Mouse (Mus musculus) B cell, adult 2 months (primary cell): ENCODE measurements around the gene Zbtb38.

ENCODE experiments used
- DNase-seq, 2 experiments: peaks; one replicate each; pipeline ENCODE4 v3.0.0; 2022

Gene Zbtb38

DNA sequence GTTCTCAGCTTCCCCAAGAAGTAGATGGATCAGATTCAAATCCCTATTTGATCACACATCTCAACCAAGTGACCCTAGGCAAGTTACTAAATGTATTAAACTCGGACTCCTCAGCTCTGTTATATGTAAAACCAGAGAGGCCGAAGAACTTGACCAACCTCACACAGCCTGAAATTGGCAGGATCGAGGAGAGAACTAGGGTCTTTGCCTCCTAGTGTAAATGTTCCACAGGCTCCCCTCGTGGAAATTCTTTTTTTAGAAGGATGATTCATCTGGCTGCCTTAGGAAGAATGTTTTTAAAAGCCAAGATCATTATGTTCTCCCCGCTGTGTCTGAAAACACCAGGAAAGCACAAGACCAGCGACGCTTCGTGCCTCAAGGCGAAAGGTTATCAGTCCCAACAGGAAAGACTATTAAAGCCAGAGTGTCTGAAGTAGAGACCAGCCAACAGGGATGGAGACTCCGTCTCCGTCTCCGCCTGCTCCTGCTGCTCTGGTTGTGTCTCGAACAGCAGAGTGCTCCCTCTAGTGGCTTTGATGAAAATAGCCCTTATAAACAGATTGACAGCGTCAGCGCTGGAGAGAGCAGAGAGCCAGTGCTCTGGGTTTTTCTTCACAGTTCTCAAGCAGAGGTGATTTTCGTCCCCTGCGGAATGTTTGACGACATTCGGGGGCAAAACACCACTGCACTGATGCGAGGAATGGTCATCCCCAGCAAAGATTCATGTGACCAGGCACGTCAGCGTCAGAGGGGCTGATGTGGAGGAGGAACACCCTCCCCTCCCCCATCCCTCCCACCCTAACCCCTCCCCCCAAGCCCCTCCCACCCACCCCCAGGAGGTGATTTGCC is 6.3 kb upstream of the Zbtb38 start:
- DNase-seq: peak; percentile 70 to 73

DNA sequence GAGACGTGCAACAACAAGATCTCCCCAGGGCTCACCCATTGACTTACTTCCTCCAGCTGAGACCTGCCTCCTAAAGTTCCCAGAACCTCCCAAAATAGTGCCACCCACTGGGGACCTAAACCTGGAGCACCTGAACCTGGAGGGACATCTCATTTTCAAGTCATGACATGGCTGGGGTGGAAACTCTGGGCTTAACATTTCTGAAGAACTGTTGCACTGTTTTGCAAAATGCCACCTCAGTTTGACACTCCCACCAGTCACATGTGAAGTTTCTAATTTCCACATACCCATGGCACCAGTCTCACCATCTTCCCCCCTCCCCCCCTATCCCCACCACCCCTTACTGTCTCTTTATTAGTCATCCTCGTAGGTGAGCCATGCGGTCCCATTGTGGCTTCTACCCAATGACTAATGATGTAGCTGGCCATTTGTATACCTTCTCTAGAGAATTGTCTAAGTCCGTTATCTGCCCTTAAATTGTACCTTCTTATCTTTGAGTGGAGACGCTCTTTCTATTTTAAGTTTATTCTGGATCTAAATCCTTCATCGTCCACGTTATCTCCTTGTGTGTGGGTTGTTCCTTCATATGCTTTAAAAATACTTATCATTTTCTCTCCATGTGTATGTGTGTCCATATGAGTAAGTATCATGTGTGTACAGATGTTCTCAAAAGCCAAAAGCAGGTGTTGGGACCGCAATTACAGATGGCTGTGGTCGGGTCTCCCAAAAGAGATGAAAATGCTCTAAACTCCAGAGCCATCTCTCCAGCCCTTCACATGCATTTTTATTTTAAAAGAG is 4.2 kb upstream of the Zbtb38 start:
- no peak for DNase-seq

DNA sequence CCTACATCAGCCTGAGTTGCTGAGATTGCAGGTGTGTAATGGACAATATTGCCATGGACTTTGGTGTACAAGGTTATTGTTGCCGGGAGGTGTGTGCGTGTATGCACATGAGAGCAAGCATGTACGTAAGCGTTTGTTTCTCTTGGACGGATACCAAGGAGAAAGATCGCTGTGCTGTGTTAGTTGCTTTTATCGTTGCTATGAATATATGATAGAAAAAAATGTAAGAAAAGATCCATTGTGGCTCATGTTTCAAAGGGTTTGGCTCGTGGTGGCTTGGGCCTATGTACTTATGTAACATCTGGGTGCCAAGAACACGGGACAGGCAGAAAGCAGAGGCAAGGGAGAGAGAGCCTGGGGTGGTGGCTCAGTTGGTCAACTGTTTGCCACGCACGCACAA is 3.1 kb upstream of the Zbtb38 start:
- DNase-seq: no peak

- DNase-seq: no peak
Observed at GRCm38 (mm10) chr9:96754625-96754969, 2.0 kb upstream of the Zbtb38 start.

DNA sequence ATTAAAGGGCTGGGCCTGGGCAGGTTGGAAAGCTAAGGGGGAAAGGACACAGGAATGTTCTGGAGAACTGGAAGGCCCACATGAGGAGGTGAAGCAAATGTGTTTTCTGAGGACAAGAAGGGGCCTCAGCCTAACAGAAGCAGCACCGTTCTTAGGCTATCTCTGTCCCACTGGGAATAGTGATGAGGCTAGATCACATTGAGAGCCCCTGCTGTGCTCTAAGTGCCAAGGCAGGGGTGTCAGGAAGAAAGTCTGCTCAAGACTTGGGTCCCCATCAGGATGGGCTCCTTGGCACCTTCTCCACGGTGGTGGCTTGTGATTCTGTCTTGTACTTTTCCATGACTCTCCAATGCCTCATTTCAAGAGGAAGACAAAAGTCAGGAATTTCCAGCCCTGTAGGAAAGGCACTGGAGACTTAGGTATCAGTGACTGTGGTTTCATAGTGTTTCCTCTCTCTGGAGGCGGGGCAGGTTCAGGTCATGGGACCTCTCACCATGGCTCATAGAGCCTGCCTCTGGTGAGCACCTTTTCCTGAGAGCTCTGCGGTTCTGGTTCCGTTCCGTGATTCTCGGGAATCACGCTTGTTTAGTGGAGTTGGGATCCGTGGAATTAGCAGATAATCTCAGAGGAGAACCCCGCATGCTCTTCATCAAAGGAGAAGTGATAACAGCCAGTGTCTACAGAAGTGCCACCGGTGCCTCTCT is 1.4 kb upstream of the Zbtb38 start:
- DNase-seq: peak; percentile 49 to 52

- DNase-seq: peak in 1 of 2 experiments; percentile 13
Observed at GRCm38 (mm10) chr9:96753392-96753791, 761 bp upstream of the Zbtb38 start.

- no peak for DNase-seq
Observed at GRCm38 (mm10) chr9:96751821-96752602, 619 bp downstream of the Zbtb38 start.

DNA sequence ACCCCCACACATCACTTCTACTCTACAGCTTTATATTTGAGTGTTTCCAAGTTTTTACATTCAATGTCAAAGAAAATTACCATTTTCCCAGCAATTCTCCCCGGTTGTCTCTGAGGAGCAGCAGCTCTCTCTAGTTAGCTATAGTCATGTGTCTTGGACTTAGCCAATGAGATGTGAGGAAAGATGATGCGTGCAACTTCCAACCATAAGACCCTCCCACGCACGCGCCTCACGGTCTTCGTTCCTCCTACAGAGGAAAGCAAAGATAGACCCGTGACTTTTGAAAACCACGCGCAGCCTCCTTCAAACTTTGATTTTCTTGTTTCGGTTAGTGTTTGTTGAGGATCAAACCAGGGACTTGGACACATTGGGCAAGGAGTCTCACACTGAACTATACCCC is 2.0 kb downstream of the Zbtb38 start:
- DNase-seq: no peak

- no peak for DNase-seq
Observed at GRCm38 (mm10) chr9:96746527-96746926, 6.1 kb downstream of the Zbtb38 start.

DNA sequence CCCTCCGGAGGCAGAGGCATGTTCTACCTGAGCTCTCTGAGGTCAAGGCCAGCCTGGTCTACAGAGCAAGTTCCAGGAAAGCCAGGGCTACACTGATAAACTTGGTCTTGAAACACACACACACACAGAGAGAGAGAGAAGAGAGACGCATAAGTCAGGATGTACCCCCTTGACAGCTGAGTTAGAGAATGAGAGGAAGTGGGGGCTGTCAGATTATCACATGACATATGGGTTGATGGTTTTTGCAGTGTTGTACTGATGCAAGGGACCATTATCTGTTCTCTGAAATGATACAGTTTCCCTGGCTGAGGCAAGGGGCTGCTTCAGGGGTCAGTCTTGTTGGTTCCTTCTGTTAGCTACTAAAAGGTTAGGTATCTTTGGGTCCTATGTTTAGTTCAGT is 7.7 kb downstream of the Zbtb38 start:
- no peak for DNase-seq

DNA sequence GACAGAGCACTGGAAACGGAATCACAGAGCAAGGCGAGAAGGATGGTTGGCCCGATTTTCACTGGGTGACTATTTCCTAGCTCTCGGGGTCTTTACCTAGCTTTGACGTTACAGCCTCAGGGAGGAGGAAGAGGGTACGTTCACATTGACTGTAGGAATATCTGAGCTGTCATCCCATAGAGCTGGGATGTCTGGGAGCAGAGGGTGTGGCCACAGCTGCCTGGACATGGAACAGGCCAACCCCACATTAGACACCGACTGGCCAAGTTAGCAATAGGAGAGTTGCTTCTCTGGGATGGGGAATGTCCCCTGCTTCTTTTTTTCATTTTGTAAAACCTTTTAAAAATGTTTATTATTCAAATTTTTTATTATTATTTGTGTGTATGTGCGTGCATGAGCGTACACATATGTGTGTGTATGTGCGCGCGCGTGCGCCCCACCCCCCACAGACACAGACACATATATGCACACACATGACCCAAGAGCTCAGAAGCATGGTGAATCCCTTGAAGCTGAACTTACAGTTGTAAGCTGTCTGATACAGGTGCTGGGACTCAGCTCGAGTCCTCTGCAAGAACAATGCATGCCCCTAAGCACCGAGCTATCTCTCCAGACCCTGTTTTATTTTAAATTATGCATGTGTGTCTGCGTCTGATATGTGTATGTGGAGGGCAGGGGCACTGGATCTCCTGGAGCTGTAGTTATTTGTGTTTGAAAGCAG is 11.1 kb downstream of the Zbtb38 start:
- no peak for DNase-seq

DNA sequence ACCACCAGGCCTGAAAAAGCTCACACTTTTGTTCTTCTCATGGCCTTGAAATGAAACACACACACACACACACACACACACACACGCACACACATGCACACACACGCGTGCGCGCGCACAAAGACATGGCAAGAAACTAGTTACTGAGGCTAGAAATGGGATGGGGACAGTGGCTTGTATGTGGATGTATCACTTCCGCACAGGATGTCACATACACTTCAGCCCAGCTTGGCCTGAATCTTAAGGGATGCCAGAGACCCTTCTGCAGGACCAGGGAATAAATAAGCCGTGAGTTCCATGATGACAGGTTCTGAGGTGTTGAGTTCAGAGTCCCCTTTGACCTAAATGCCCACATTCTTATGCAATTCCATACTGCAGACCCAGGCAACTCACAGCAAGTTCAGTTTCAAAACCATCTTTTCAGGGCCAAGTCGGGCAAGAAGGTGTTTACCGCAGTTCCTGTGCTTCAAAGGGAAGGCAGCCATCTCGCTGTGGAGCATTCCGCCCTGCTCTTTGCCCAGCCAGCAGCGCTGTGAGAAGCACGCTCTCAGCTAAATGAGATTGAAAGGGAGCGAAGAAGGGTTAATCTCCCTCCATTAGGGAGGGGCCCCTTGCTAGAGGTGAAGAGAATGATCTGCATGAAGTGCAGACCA is 11.8 kb downstream of the Zbtb38 start:
- no peak for DNase-seq

- peak; percentile 39 to 46 for DNase-seq
Observed at GRCm38 (mm10) chr9:96739808-96740711, 12.6 kb downstream of the Zbtb38 start.

DNA sequence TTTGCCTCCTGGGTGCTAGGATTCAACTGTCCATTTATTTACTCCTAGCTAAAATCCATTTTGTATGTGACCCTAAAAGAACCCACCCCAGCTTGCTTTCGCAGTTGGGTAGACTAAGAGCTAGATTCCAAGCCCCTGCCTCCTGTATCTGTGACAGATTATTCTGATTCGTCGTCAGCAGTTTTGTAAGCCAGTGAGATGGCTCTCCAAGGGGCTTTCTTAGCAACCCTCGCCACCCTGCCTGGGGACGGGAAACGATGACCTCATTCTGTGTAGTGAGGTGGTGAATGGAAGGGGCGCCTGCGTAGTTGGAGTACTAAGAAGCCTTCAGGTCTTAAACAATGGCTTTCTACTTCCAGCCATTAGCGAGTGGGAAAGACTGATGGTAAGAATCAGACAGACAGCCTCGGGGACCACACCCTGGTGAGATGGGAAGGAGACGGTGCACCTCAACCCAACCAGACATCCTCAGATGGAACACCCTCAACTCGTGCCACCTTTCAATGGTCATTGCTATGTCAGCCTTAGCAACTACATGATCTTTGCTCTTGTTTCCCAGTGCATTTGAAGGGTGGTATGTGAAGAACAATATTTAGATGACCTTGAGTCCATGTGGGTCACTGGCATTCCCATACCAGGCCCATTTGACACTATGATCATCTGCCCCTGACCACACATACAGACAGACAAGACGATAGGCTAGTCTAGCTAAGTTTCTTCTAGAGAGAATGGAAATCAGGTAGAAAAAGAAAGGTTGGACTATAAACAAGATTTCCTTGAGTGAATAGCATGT is 13.9 kb downstream of the Zbtb38 start:
- no peak for DNase-seq

DNA sequence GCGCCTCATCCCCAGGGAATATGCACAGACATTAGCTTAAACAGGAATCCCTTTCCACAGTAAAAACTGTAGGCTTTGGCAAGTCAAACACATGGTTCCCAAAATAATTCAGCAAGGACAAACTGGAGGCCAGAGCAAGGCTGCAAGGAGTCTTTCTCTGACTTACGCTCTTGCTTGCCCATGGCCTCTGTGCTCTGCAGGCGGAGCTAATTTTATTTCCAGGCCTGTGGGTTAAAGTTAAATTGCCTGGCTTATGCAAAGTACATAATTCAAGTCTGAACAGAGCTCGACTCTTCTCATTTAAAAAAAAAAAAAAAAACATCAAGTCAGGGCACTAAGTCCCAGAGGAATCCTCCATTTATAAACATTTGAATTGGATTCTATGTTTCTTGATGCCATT is 16.7 kb downstream of the Zbtb38 start:
- DNase-seq: no peak

DNA sequence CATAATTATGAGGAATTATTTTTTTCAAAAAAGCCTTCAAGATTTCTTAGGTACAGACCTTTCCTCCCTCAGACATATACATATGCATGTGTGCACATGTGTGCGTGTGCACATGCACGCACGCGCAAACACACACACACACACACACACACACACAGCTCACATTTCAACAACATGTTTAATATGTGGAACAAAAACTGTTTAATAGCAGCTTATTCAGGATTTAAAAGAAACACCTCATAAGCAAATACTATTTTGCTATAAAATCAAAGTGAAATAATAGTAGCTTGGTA is 19.3 kb downstream of the Zbtb38 start:
- DNase-seq: no peak

- DNase-seq: no peak
Observed at GRCm38 (mm10) chr9:96732644-96733424, 19.8 kb downstream of the Zbtb38 start.

DNA sequence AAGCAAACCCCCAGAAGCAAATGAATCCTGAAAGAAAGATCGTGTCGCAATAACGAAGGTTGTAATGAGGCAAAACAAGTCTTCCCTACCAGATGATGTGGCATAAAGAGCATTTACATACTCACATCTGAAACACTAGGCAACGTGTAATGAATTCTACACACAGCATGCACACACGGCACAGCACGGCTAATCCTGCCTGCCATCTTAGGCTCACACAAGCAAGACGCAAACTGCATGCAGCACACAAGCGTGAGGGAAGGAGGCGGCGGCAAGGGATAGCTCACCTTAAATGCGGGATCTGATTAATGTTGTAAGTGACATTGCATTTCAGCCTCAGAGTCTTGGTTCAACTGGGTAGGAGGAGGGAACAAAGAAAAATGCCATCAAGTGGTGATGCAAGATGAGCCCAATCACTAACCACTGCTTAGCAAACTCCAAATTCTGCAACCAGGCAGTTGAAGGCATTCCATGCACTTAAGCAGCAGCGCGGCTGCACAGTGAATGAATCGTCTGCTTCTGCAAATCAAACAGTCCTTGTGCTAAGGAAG is 20.6 kb downstream of the Zbtb38 start:
- DNase-seq: no peak
